Mouse (Mus musculus) spleen, adult 2 months (tissue): Measurements from ENCODE around the gene Nkx6-1. TPM values are rescaled to one million over a fixed set of nuclear protein-coding genes. Genes with fewer than 3 reads are reported as not detected.

ENCODE experiments used
- DNase-seq, 2 experiments: peaks; one replicate each; pipeline versions ENCODE4 v3.0.0 to v3.0.0-alpha.2; 2012 to 2021; ENCODE audit warnings: low spot score in 2 of 2, low read depth in 1 of 2
- H3K27ac ChIP-seq: fragments of 200-500 bp; 2 replicates; pipeline ENCODE4 v1.5.1; 2012; ENCODE audit warnings: low read length, inconsistent platforms; ENCODE audit not compliant: insufficient read depth
- H3K27me3 ChIP-seq: fragments of 200-500 bp; 2 replicates; pipeline ENCODE4 v1.6.1; 2012; ENCODE audit warnings: mild to moderate bottlenecking, moderate library complexity, low read length, inconsistent platforms; ENCODE audit not compliant: control insufficient read depth, insufficient read depth
- H3K36me3 ChIP-seq: fragments of 200-500 bp; 2 replicates; pipeline ENCODE4 v1.6.1; 2012; ENCODE audit warnings: mild to moderate bottlenecking, low read length, inconsistent platforms; ENCODE audit not compliant: control insufficient read depth, insufficient read depth
- H3K4me1 ChIP-seq: fragments of 200-500 bp; 2 replicates; pipeline ENCODE4 v1.6.1; 2011; ENCODE audit warnings: inconsistent platforms; ENCODE audit not compliant: control insufficient read depth, insufficient read depth, insufficient read length
- H3K4me3 ChIP-seq: fragments of 200-500 bp; 2 replicates; pipeline ENCODE4 v1.5.1; 2011; ENCODE audit warnings: mild to moderate bottlenecking, inconsistent platforms; ENCODE audit not compliant: insufficient read depth, insufficient read length; ENCODE audit errors: extremely low read depth
- CTCF ChIP-seq: fragments of 200-500 bp; IDR thresholded peaks from 2 replicates; pipeline ENCODE4 v1.5.1; 2011; ENCODE audit warnings: mild to moderate bottlenecking, inconsistent platforms; ENCODE audit not compliant: insufficient read depth, insufficient read length, insufficient replicate concordance; ENCODE audit errors: extremely low read depth
- POLR2A ChIP-seq: fragments of 200-500 bp; IDR thresholded peaks from 2 replicates; pipeline ENCODE4 v1.6.1; 2011; ENCODE audit warnings: low read depth, low read length, inconsistent platforms
- WGBS: fragments of 180-500 bp; shearing (Covaris S2); methylation state at CpG from one replicate; pipeline ENCODE4 v1.1.7; 2018; 5-methylcytosine and 5-hydroxymethylcytosine counted together
- polyA plus RNA-seq: library from polyadenylated mRNA; depleted of rRNA; stranded (reverse); fragments of >200 nt; gene quantifications from 2 replicates; pipeline ENCODE4 v1.2.3, GENCODE M21; 2012

Gene Nkx6-1
- polyA plus RNA-seq, 1 experiment, result not detected

DNA sequence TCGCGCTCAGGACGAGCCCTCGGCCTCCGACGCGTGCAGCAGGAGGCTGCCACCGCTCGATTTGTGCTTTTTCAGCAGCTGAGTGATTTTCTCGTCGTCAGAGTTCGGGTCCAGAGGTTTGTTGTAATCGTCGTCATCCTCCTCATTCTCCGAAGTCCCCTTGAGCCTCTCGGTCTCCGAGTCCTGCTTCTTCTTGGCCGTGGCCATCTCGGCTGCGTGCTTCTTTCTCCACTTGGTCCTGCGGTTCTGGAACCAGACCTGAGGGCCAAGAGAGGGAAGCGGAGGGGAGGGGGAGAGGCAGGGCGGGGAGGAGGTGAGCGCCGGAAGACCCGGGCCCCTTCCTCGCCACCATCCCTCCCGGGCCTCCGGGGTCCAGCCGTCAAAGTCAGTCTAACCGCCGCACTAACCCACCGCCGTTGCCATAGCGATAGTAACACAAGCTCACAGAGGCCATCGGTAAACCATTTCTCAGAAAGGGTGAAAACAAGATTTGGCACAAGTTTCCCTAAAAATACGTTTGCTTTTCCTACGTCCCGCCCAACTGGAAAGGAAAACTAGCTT, 5.3 kb downstream of the Nkx6-1 start:
- no peak for DNase-seq
- Histone ChIP-seq H3K4me1 (peaks cover 2% of the 10 kb centered on the region), H3K4me3 (no peak overlapping the region), H3K27me3 (peaks cover 46% of the 10 kb centered on the region), H3K36me3 (no peaks in the 10 kb centered on the region), H3K27ac (no peak overlapping the region)
- TF ChIP-seq CTCF (no peak), POLR2A (no peak)
- 3% methylated on average over 39 of the region's 39 CpGs for WGBS

DNA sequence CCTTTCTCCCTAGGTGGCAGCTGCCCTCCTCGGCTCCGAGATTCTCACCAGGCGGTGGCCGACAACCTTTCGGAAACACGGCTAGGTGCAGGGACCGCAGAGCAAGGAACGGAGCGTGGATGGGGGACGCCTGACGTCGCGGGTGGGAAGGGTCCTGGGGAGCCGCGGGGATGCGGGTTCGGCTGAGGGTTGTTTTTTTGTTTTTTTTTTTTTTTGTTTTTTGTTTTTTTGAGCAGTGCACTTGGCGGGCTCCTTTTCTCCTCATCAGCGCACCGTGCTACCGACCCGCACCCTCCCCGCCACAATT, 5.9 kb downstream of the Nkx6-1 start:
- TF ChIP-seq POLR2A (no peak), CTCF (no peak)
- no peak for DNase-seq
- H3K36me3 ChIP-seq, result no peaks in the 10 kb centered on the region
- H3K4me1 ChIP-seq, result no peaks in the 10 kb centered on the region; the same call in 1 of the 2 replicates
- no peak overlapping the region for H3K4me3 ChIP-seq
- no peak overlapping the region for H3K27ac ChIP-seq
- H3K27me3 ChIP-seq, result peaks cover 40% of the 10 kb centered on the region
- WGBS, result 5% methylated on average over 23 of the region's 23 CpGs

- no peak for DNase-seq
- peaks cover 35% of the 10 kb centered on the region for H3K27me3 ChIP-seq
- no peak overlapping the region for H3K4me3 ChIP-seq
- 8% methylated on average over 21 of the region's 21 CpGs for WGBS
- no peaks in the 10 kb centered on the region for H3K36me3 ChIP-seq
- H3K4me1 ChIP-seq, result no peaks in the 10 kb centered on the region
- TF ChIP-seq CTCF, result no peak
- TF ChIP-seq POLR2A, result no peak
- H3K27ac ChIP-seq, result no peak overlapping the region
Observed at GRCm38 (mm10) chr5:101658188-101658983, 6.4 kb downstream of the Nkx6-1 start.

DNA sequence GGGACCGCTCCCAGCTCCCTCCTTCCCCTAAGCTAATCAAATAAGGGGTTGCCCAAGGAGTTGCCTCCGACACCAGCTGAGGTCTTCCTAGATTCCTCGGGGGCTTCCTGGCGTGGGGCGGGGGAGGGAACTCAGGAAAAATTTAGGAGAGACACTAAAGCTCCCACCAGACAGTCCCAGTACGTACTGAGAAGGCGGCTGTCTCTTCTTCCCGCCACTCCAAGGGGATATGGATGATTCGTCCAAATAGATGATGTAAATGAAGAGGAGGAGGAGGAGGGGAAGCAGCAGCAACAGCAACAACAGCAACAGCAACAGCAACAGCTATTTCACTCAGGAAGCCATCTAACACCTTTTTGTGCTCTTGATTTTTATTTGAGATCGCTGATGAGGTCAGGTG, 7.1 kb downstream of the Nkx6-1 start:
- peaks cover 29% of the 10 kb centered on the region for H3K27me3 ChIP-seq
- DNase-seq, result no peak
- no peak overlapping the region for H3K4me3 ChIP-seq
- no peak overlapping the region for H3K27ac ChIP-seq
- WGBS, result 17% methylated on average over 10 of the region's 10 CpGs
- TF ChIP-seq POLR2A (no peak), CTCF (no peak)
- H3K4me1 ChIP-seq, result no peaks in the 10 kb centered on the region
- H3K36me3 ChIP-seq, result no peaks in the 10 kb centered on the region

GRCm38 (mm10) chr5:101656107-101656506, 8.7 kb downstream of the Nkx6-1 start:
- 28% methylated on average over 3 of the region's 3 CpGs for WGBS
- H3K27me3 ChIP-seq, result peaks cover 23% of the 10 kb centered on the region
- TF ChIP-seq CTCF (no peak), POLR2A (no peak)

DNA sequence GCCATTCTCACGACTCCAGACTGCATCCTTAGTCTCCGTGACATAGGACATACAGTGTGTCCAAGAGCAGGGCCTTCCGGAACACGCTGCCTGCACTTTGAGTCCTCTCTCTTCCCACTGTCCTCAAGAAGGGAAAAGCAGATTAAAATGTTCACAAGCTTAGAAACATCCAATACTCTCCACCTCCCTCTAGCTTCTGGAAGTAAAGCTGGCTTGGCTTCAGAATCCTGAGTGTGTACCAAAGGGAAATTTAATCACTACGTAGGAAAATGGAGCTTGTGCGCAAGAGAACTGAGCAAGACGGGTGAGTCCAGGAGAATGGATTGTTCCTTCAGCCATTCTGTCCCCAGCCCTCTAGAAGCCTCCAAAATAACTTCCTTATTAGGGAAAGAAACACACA, 9.4 kb downstream of the Nkx6-1 start:
- Histone ChIP-seq H3K36me3 (no peaks in the 10 kb centered on the region), H3K27ac (no peak overlapping the region), H3K27me3 (peaks cover 23% of the 10 kb centered on the region), H3K4me3 (no peak overlapping the region), H3K4me1 (no peaks in the 10 kb centered on the region)
- DNase-seq, result no peak
- TF ChIP-seq CTCF (no peak), POLR2A (no peak)
- 67% methylated on average over 7 of the region's 7 CpGs for WGBS

More at GRCm38 (mm10) chr5:101656107-101656506, 8.7 kb downstream of the Nkx6-1 start:
- no peak overlapping the region for H3K4me3 ChIP-seq
- no peaks in the 10 kb centered on the region for H3K4me1 ChIP-seq
- no peak for DNase-seq
- H3K36me3 ChIP-seq, result no peaks in the 10 kb centered on the region
- no peak overlapping the region for H3K27ac ChIP-seq
